Mouse (Mus musculus): ENCODE measurements around the gene Myo15b. TPM values are rescaled to one million over a fixed set of nuclear protein-coding genes. Genes with fewer than 3 reads are reported as not detected.
A peak's percentile ranks its signal among the peaks of the same experiment; 100 is the strongest.

The Myo15b gene
- polyA plus RNA-seq, 1 experiment from 2014 or later, result 17.8 TPM

DNA sequence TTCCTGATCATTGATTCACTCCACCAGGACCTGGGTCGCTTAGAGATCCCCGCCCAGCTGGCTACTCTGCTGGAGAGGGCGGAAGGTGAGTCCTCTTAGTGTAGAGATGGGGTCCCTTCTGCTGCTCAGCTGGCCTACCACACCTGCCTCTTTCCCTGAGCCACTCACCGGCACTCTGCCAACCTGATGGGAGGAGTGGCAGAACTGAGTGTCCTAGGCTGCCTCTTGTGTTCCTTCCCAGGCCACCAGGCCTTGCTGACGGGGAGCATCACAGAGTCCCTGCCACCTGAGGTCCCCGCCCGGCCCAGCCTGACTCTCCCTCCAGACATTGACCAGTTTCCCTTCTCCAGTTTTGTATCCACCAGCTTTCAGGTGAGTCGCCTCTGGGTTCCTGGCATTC is 19.9 kb downstream of the Myo15b start:
- Histone ChIP-seq H3K4me1 (0 out of 2 replicates have a peak, but pooled peaks cover 4% of the 10 kb centered on the region), H3K27ac (0 out of 2 replicates have a peak overlapping the region, but pooled peaks have one; percentile 35), H3K9me3 (no peaks in the 10 kb centered on the region), H3K27me3 (replicated peaks) (0 out of 2 replicates have a peak, but pooled peaks cover 3% of the 10 kb centered on the region), H3K9ac (no peak overlapping the region), H3K4me3 (replicated peaks) (peak overlapping the region; percentile 8; the same call in 1 of the 2 replicates), H3K36me3 (no peaks in the 10 kb centered on the region), H3K4me2 (0 out of 2 replicates have a peak overlapping the region, but pooled peaks have one; percentile 10)
- 72% methylated on average over 8 of the region's 8 CpGs for WGBS
- ATAC-seq (ENCODE audit: insufficient read depth, low FRiP score, low read depth), result 0 out of 2 replicates have a peak, but pooled peaks have one; percentile 17

DNA sequence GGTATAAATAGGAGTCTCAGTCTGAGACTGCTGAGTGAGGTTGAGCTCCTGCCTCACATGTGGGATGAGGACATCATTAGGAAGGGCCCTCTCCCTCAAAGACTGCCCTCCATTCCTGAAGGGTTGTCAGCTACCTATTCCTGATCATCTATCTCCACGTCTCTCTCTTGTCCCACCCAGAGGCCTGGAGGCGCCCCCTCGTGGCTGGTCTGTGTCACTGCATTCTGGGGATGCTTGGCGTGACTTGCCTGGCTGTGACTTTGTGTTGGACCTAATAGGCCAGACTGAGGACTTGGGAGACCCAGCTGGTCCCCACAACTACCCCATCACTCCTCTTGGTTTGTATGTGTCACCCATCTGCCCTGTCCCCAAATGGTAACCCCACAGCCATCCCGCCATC is 22.8 kb downstream of the Myo15b start:
- 26% methylated on average over 5 of the region's 5 CpGs for WGBS
- Histone ChIP-seq H3K36me3 (no peaks in the 10 kb centered on the region), H3K4me2 (no peak overlapping the region), H3K9me3 (no peaks in the 10 kb centered on the region), H3K4me1 (0 out of 2 replicates have a peak, but pooled peaks cover 4% of the 10 kb centered on the region), H3K27me3 (replicated peaks) (0 out of 2 replicates have a peak, but pooled peaks cover 3% of the 10 kb centered on the region), H3K9ac (no peak overlapping the region), H3K27ac (no peak overlapping the region), H3K4me3 (replicated peaks) (no peak overlapping the region)
- ATAC-seq (ENCODE audit: insufficient read depth, low FRiP score, low read depth), result no peak

DNA sequence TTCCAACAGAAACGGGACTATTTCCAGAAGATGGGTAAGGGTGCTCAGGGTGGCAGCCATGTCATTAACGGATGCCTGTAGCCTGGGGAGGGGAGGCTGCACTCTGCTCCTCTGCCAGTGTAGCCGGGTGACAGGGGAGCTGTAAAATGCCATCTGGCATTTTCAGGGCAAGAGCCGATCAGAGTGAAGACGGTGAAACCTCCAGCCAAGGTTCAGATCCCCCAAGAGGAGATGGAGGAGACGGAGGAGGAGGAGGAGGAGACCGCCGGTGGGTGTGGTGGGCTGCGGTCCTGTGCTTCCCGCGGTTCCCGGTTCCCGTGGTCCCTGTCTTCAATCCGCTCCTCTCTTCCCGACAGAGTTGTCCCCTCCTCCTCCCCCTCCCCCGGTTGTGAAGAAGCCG is 25.0 kb downstream of the Myo15b start:
- Histone ChIP-seq H3K9ac (no peak overlapping the region), H3K36me3 (no peaks in the 10 kb centered on the region), H3K9me3 (no peaks in the 10 kb centered on the region), H3K4me3 (replicated peaks) (no peak overlapping the region), H3K4me2 (no peak overlapping the region), H3K27me3 (replicated peaks) (0 out of 2 replicates have a peak, but pooled peaks cover 3% of the 10 kb centered on the region), H3K27ac (no peak overlapping the region), H3K4me1 (no peaks in the 10 kb centered on the region)
- WGBS, result 26% methylated on average over 16 of the region's 17 CpGs
- no peak for ATAC-seq (ENCODE audit: insufficient read depth, low FRiP score, low read depth)

DNA sequence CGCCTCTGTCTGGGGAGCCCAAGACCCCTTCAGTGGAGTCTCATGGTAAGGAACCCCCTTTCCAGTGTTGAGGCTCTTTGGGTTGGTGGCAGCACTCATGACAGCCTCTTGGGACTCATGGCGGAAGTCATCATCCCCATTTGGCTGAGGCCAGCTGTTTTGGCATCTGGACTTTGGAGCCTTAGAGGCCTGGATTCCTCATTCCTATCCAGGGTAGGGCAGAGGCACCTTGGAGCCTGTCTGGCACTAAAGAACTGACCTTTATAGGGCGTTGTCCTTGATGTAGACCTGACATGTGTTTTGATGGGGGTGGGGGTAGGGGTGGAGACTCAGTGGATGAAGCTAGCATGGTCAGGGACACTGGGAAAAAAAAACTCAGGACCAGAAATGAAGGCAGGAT is 26.2 kb downstream of the Myo15b start:
- 87% methylated on average over 3 of the region's 3 CpGs for WGBS
- H3K36me3 ChIP-seq, result no peaks in the 10 kb centered on the region
- H3K27me3 ChIP-seq (replicated peaks), result 0 out of 2 replicates have a peak, but pooled peaks cover 3% of the 10 kb centered on the region
- H3K4me3 ChIP-seq (replicated peaks), result no peak overlapping the region
- ATAC-seq (ENCODE audit: insufficient read depth, low FRiP score, low read depth), result no peak
- no peaks in the 10 kb centered on the region for H3K9me3 ChIP-seq
- H3K27ac ChIP-seq, result no peak overlapping the region
- H3K9ac ChIP-seq, result no peak overlapping the region
- H3K4me2 ChIP-seq, result no peak overlapping the region
- H3K4me1 ChIP-seq, result no peaks in the 10 kb centered on the region

DNA sequence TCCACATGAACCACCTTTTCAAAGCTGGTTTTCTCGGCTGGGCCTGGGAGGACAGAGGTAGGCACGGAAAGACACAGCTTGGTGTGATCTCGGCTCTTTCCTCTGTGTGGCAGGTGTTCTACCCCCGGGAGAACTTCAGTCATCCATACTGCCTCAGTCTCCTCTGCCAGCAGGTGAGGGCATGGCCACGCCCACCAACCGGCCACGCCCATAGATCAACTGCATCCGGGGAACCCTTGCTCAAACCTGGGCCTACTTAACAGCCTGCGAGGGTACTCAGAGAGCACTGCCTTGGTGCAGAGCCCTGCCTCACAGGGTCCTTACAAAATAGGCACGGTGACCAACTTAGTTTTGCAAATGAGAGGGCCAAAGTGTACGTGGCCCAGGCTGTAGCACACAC is 27.1 kb downstream of the Myo15b start:
- H3K4me1 ChIP-seq, result no peaks in the 10 kb centered on the region
- no peak for ATAC-seq (ENCODE audit: insufficient read depth, low FRiP score, low read depth)
- H3K4me2 ChIP-seq, result no peak overlapping the region
- no peak overlapping the region for H3K4me3 ChIP-seq (replicated peaks)
- 0 out of 2 replicates have a peak, but pooled peaks cover 3% of the 10 kb centered on the region for H3K27me3 ChIP-seq (replicated peaks)
- no peaks in the 10 kb centered on the region for H3K36me3 ChIP-seq
- WGBS, result 73% methylated on average over 11 of the region's 11 CpGs
- H3K9me3 ChIP-seq, result no peaks in the 10 kb centered on the region
- H3K9ac ChIP-seq, result no peak overlapping the region
- no peak overlapping the region for H3K27ac ChIP-seq

DNA sequence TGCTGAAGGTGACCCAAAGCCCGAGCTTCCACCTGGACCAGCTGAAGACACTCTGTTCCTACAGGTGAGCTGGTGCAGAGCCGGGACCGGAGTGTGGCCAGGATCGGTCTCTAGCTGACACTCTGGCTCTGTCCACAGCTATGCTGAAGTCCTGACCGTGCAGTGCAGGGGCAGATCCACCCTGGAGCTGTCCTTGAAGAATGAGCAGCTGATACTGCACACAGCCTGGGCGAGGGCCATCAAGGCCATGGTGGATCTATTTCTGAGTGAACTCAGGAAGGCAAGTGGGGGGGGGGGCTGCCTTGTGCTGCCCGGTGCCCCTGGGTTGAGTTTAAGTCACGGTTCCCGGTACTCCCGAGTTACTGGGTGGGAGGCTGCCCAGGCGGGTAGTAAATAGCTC is 28.2 kb downstream of the Myo15b start:
- Histone ChIP-seq H3K4me3 (replicated peaks) (no peak overlapping the region), H3K4me1 (no peaks in the 10 kb centered on the region), H3K4me2 (no peak overlapping the region), H3K27ac (no peak overlapping the region), H3K27me3 (replicated peaks) (0 out of 2 replicates have a peak, but pooled peaks cover 3% of the 10 kb centered on the region), H3K36me3 (no peaks in the 10 kb centered on the region), H3K9me3 (no peaks in the 10 kb centered on the region), H3K9ac (no peak overlapping the region)
- no peak for ATAC-seq (ENCODE audit: insufficient read depth, low FRiP score, low read depth)
- WGBS, result 83% methylated on average over 11 of the region's 11 CpGs

DNA sequence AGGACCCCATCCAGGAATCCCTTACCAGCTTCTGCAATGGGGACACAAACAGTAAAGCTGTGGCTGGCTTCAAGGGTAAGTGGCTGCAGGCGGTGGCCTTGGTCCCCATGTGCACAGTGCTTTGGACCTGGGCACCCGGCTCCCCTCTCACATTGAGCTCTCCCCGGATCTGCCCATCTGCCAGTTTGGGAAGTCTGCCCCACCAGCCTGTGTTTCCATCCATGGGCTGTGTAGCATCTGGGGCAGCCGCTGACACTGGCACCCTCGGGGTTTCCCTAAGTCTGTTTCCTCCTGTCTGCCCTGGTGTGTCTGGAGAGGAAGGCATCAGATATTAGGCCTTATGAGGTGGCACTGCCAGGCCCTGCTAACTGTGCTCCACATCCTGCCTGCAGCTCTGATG is 29.8 kb downstream of the Myo15b start:
- no peak overlapping the region for H3K4me2 ChIP-seq
- no peak overlapping the region for H3K9ac ChIP-seq
- no peak for ATAC-seq (ENCODE audit: insufficient read depth, low FRiP score, low read depth)
- H3K27me3 ChIP-seq (replicated peaks), result 0 out of 2 replicates have a peak, but pooled peaks cover under 1% of the 10 kb centered on the region
- no peak overlapping the region for H3K4me3 ChIP-seq (replicated peaks)
- peaks cover 2% of the 10 kb centered on the region; the same call in 1 of the 2 replicates for H3K36me3 ChIP-seq
- no peaks in the 10 kb centered on the region for H3K9me3 ChIP-seq
- no peak overlapping the region for H3K27ac ChIP-seq
- H3K4me1 ChIP-seq, result no peaks in the 10 kb centered on the region
- WGBS, result 83% methylated on average over 5 of the region's 5 CpGs

DNA sequence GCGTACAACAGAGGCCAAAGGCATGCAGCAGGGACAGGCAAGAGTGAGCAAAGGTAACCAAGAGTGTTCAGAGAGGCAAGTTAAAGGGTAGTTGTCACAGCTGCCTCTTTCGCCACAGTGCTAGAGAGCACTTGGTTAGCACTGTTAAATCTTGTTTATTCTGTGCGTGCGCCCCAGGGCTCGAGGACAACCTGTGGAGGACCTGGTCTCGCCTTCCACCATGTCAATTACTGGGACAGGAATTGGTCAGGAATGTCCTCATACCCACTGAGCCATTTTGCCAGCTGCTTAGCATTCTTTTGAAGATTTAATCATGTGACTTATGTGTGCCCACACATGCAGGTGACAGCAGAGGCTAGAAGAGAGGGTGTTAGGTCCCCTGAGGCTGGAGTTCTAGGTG is 31.0 kb downstream of the Myo15b start:
- peaks cover 4% of the 10 kb centered on the region for H3K36me3 ChIP-seq
- H3K27me3 ChIP-seq (replicated peaks), result no peaks in the 10 kb centered on the region
- no peaks in the 10 kb centered on the region for H3K9me3 ChIP-seq
- no peak for ATAC-seq (ENCODE audit: insufficient read depth, low FRiP score, low read depth)
- no peak overlapping the region for H3K4me3 ChIP-seq (replicated peaks)
- H3K9ac ChIP-seq, result no peak overlapping the region
- WGBS, result 76% methylated on average over 6 of the region's 6 CpGs
- H3K27ac ChIP-seq, result no peak overlapping the region
- H3K4me2 ChIP-seq, result no peak overlapping the region
- no peaks in the 10 kb centered on the region for H3K4me1 ChIP-seq

DNA sequence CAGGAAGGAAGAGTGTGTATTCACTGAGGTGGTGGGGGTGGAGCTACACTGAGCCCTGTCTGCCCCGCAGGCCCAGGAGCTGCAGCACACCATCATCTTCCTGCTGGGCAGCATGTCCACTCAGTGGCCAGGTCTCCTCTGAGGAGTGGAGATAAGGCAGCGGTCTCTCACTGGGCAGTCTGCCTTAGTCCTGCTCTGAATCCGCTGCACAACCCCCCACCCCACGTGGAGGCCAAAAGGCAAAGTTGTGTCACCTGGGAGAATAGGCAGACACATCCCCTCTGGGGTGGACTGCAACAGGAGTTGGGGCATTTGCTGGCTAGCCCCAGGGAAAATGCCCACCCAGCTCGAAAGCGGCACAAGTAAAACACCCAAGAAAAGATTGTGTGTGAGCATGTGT is 34.0 kb downstream of the Myo15b start:
- no peak overlapping the region for H3K4me3 ChIP-seq (replicated peaks)
- no peaks in the 10 kb centered on the region for H3K4me1 ChIP-seq
- no peaks in the 10 kb centered on the region for H3K9me3 ChIP-seq
- no peak overlapping the region for H3K4me2 ChIP-seq
- 61% methylated on average over 6 of the region's 6 CpGs for WGBS
- no peaks in the 10 kb centered on the region for H3K27me3 ChIP-seq (replicated peaks)
- H3K36me3 ChIP-seq, result peaks cover 4% of the 10 kb centered on the region
- H3K9ac ChIP-seq, result no peak overlapping the region
- H3K27ac ChIP-seq, result no peak overlapping the region
- ATAC-seq (ENCODE audit: insufficient read depth, low FRiP score, low read depth), result no peak

DNA sequence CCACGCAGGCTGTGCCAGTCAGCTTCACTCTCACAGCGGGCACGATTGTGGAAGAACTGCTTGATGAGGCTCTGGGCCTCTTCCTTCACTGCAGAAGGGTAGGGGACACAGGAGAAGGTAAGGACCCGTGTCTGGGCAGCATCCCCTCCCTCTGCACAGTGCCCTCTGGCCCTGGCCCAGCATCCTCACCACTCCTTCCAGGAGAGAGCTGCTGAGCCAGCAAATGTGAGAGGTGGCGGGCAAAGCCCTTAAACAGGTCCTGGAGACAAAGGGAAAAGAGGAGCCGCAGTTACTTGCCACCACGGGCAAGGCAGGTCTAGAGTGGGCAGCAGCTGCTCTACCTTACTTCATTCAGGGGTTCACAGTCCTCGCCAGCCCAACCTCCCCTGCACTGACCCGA is 34.9 kb downstream of the Myo15b start:
- 91% methylated on average over 9 of the region's 9 CpGs for WGBS
- H3K4me1 ChIP-seq, result no peaks in the 10 kb centered on the region
- no peak overlapping the region for H3K9ac ChIP-seq
- H3K9me3 ChIP-seq, result no peaks in the 10 kb centered on the region
- peaks cover 4% of the 10 kb centered on the region for H3K36me3 ChIP-seq
- no peak overlapping the region for H3K27ac ChIP-seq
- H3K4me2 ChIP-seq, result no peak overlapping the region
- no peak overlapping the region for H3K4me3 ChIP-seq (replicated peaks)
- no peaks in the 10 kb centered on the region for H3K27me3 ChIP-seq (replicated peaks)
- no peak for ATAC-seq (ENCODE audit: insufficient read depth, low FRiP score, low read depth)

DNA sequence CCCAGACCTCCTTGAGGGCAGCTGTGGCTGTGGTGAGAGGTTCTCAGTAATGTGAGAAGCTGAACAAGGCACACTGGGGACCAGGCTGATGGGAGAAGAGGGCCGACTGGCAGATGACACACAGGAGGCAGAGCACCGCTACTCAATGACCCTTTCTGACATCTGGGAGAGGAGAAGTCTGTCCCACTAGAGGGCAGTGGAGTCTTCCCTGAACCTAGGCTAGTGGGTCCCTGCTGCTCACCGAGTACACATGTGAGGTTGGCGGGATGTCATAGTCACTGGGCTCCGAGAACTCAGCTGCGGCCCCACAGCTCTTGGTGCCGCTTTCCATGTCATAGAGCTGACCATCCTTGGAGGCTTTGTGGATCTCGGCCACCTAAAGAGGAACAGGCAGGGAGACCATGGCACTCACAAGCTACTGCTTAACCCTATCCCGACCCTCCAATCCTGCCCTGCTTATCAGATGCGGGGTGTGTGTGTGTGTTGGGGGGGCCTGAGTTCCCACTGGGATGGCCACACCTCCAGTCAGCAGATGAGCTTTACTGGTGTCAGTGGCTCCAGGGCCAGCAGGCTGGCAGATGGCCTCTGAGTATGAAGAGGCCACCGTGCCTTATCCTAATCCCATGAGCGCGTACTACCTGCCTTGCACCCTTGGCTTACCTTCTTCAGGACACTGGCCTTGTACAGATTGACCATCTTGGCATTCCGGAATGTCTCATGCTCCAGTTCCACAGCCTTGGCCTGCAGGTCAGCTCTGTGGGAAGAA is 36.7 kb downstream of the Myo15b start:
- ATAC-seq (ENCODE audit: insufficient read depth, low FRiP score, low read depth), result no peak
- H3K4me3 ChIP-seq (replicated peaks), result no peak overlapping the region
- peaks cover 10% of the 10 kb centered on the region for H3K4me1 ChIP-seq
- no peaks in the 10 kb centered on the region for H3K9me3 ChIP-seq
- H3K4me2 ChIP-seq, result no peak overlapping the region
- H3K9ac ChIP-seq, result no peak overlapping the region
- 68% methylated on average over 14 of the region's 14 CpGs for WGBS
- peaks cover 4% of the 10 kb centered on the region for H3K36me3 ChIP-seq
- H3K27me3 ChIP-seq (replicated peaks), result no peaks in the 10 kb centered on the region
- no peak overlapping the region for H3K27ac ChIP-seq

DNA sequence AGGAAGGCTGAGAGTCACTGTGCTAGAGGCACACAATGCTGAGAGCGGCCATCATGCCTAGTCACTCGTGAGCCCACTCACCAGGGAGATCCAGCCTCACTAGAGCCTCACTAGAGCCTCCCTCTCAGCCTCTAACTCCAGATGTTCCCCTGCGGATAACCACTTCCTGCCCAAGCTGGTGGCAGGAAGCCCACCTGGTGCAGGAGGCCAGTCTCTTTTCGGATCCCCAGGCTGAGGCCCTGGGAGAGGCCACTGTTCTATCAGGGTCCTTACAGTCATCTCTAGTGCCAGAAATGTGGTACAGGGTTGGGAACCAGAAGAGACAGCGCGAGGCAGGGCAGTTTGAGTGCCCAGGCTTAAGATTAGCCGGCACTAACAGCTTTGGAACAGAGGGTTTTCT is 40.2 kb downstream of the Myo15b start:
- Histone ChIP-seq H3K27ac (no peak overlapping the region), H3K27me3 (replicated peaks) (no peaks in the 10 kb centered on the region), H3K9ac (no peak overlapping the region), H3K4me1 (peaks cover 27% of the 10 kb centered on the region), H3K4me2 (no peak overlapping the region), H3K36me3 (no peaks in the 10 kb centered on the region; the same call in 1 of the 2 replicates), H3K4me3 (replicated peaks) (no peak overlapping the region), H3K9me3 (no peaks in the 10 kb centered on the region)
- WGBS, result 79% methylated on average over 7 of the region's 7 CpGs
- no peak for ATAC-seq (ENCODE audit: insufficient read depth, low FRiP score, low read depth)

Measured in stomach, embryonic 15.5 days (tissue).